Mouse (Mus musculus): ENCODE measurements around the gene Zfp800.

The Zfp800 gene

DNA sequence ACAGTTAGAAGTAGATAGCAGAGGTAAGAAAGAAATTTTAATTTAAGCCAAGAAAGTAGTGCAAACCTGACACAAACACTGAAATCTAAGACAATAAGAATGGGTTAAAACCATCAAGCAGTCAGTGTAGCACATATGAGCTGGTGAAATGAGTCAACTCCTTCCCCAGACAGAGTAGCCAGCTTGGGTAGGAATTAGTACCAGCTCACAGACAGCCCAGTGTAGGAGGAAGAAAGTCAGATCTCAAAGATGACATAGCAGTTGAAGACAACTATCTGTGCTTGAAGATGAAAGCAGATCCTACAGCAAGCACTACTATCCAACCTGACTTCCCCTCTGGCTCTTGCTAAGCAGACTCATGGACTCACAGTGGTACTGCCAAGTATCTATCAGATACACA, 145.0 kb downstream of the Zfp800 start:
- in situ Hi-C loops (cut with MboI; ENCODE audit: low pct_unique_long_range_greater_than_20kb in 1 of 2, low sequenced_read_pairs in 2 of 2, unreplicated experiment in 1 of 2), result no loop called here

DNA sequence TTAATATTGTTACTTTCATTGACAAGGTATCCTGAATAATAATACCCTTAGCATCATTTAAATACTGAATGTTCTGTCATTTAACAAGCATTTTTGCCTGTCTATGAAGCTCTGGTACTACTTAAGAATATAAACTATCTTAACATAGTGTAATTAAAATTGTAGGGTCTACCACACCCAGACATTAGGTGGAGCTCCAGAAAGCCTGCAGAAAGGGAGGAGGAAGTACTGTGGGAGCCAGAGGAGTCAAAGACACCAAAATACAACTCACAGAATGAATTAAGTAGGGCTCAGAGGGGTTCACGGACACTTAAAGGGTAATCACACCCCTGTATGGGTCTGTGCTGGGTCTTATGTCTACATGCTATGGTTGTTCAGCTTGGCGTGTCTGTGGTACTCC, 149.6 kb downstream of the Zfp800 start:
- in situ Hi-C loops (cut with MboI; ENCODE audit: low pct_unique_long_range_greater_than_20kb in 1 of 2, low sequenced_read_pairs in 2 of 2, unreplicated experiment in 1 of 2), result no loop called here

DNA sequence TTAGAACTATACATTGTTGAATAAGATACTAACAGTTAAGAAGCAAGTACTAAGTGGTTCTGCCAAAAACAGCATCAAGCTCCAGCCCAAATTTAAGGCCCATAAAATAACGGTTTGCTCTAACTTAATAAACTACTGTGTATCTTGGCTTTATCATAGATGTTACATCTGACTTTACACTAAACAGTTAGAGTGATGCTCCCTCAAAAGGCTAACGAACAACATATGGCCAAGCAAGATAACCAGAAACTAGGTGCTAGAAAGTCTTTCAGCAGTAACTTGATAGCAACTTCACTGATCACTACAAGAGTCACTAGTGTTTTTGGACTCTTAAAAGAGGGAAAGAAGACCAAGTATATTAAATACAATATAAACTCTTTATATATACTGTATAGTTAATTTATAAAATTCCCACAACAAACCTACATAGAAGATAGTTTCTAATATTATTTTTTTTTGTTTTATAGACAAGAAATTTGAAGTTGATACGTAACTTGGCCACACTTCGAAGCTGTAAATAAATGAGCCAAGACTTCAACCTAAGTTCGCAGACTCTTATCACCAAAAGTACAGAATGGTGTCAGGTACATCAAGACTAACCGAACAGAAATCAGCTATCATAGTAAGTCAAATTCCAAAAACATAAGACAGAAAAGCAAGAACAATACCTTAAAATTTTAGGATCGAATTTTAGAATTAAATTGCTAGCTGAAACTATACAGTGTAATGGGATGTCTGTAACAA, 165.0 kb downstream of the Zfp800 start:
- in situ Hi-C loops (cut with MboI; ENCODE audit: low pct_unique_long_range_greater_than_20kb in 1 of 2, low sequenced_read_pairs in 2 of 2, unreplicated experiment in 1 of 2), result no loop called here

DNA sequence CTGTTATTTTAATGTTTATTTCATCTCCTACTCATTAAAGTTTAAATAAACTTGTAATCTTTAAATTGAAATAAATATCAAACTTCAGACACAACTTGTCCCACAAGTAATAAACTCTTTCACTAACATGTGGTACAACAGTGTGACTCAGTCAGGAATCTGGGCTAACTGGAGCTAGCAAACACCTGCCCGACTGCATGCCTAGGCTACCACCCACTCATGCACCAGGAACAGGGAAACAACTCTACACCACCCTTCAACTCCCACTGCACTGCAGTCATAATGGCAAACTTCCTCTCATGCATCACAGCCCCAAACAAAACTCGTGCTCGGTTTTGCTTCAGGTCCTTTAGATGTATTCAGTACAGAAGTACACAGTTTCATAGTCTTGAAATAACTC, 169.7 kb downstream of the Zfp800 start:
- in situ Hi-C loops (cut with MboI; ENCODE audit: low pct_unique_long_range_greater_than_20kb in 1 of 2, low sequenced_read_pairs in 2 of 2, unreplicated experiment in 1 of 2), result no loop called here

DNA sequence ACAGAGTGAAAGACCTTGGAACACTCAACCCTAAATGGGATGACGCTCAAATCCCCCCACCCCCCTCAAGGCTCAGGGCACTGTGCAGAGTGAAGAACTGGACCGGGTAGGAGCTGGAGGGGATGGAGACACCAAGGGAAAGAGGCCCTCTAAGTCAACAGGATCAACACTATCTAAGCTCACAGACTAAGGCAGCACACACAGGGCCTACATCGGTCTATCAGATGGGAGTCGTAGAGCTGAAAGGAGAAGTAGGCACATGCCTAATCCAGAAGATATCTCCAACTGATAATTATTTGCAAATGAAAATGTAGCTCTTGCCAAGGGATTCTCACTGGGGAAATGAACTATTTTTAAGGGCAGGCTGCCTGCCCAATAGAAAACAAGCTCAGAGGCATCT, 176.8 kb downstream of the Zfp800 start:
- in situ Hi-C loops (cut with MboI; ENCODE audit: low pct_unique_long_range_greater_than_20kb in 1 of 2, low sequenced_read_pairs in 2 of 2, unreplicated experiment in 1 of 2), result no loop called here

DNA sequence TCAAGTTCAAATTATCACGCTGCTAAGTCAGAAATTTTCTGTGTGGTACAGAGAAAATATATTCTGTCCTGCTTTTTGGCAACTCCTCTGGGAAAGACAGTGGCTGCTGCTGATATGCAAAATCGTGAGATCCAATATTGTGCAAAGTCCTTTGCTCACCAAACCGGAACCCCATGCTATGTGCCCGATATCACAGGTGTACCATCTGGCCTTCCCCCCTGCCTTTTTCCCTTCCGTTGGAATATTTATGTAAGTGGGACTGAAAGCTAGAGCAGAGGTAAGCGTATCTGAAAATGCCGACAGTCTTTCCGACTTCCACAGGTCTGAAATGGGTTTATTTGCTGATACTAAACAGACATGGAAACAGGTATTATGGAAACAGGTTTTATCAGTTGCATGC, 179.4 kb downstream of the Zfp800 start:
- in situ Hi-C loops (cut with MboI; ENCODE audit: low pct_unique_long_range_greater_than_20kb in 1 of 2, low sequenced_read_pairs in 2 of 2, unreplicated experiment in 1 of 2), result no loop called here

DNA sequence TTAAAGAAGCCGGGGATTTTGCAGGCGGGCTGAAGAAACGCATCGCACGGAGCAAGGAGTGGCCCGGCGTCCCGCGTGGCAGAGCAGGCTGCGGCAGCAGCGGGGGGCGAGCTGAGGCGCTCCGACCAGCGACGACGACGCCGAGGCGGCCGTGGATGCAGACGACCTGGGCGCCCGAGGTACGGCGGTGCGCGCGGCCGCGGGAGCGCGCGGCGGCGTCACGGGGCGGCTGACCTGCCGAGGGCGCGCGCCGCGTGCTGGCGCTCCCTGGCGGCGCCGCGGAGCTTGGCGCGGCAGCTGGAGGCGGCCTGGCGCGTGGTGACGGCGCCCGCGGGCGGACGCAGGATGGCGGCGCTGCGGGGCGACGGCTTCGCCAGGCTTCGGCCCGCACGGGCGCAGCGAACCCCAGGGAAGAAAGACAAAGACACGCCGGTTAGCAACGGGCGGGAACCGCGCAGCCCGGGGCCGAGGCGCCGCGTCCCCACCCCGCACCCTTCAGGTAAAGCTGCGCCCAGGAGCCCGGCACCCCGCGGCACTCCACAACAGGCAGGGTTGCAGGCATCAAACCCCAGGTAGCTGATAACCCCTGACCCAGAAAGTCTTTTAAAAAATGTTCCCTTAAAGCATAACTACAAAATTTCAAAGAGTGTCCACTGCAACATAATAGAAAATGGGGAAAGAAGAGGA, 182.4 kb downstream of the Zfp800 start:
- in situ Hi-C loops (cut with MboI; ENCODE audit: low pct_unique_long_range_greater_than_20kb in 1 of 2, low sequenced_read_pairs in 2 of 2, unreplicated experiment in 1 of 2), result no loop called here

DNA sequence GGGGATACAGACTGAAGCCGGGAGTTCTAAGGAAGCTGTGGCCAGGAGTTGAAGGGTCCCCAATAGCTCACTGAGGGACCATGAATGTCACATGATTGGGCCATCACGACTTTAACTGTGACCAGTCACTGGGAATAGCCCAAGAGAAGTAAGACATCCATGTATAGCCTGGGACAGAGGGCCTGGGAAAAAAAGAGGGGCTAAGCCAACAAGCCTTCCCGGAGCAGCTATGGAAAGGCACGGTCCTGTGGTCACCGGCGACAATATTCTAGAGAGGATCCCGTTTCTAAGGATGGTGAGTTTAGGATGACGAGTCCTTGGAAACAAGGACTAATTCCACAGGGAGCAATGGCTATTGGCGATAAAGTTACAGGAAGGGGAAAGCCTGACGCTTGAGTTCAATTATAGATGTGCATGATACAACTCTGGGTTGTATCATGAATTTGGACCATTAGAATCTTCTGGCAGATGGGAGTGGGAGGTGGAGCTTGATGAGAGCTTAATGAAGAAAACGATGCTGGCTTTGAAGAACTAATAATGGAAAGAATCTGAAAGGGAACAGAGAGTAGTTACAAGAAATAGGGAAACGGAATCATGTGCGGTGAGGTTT, 183.0 kb downstream of the Zfp800 start:
- in situ Hi-C loops (cut with MboI; ENCODE audit: low pct_unique_long_range_greater_than_20kb in 1 of 2, low sequenced_read_pairs in 2 of 2, unreplicated experiment in 1 of 2), result no loop called here

DNA sequence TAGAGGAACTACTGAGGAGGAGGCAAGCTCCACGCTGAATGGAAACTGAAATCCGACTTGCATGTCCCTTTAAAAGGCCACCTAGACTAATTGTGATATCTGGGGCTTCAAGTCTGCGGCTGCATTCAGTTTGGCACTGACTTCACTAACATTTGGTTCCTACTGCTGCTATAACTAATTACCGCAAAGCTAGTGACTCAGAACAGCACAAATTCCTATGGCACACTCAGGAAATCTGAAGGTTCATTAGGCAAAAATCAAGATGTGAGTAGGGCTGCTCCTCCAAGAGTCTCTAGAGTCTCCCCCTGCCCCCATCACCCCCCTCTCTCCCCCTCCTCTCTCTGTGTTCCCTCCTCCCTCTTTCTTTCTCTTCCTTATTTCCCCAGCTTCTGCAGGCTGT, 194.4 kb downstream of the Zfp800 start:
- in situ Hi-C loops (cut with MboI; ENCODE audit: low pct_unique_long_range_greater_than_20kb in 1 of 2, low sequenced_read_pairs in 2 of 2, unreplicated experiment in 1 of 2), result no loop called here

DNA sequence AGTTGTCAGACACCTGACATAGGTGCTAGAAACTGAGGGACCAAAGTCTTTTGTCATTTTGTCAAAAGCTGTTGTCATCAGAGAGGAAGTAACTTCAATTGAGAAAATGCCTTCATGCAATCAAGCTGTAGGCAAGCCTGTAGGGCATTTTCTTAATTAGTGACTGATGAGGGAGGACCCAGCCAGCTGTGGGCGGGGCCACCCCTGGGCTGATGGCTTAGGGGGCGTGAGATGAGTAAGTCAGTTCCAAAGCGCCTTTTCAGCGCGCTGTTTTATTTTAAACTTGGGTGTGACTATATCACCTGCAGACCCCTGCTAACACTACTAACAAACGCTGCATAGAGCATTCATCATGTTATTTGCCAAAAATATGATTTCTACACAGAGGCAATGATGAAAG, 195.0 kb downstream of the Zfp800 start:
- in situ Hi-C loops (cut with MboI; ENCODE audit: low pct_unique_long_range_greater_than_20kb in 1 of 2, low sequenced_read_pairs in 2 of 2, unreplicated experiment in 1 of 2), result no loop called here

DNA sequence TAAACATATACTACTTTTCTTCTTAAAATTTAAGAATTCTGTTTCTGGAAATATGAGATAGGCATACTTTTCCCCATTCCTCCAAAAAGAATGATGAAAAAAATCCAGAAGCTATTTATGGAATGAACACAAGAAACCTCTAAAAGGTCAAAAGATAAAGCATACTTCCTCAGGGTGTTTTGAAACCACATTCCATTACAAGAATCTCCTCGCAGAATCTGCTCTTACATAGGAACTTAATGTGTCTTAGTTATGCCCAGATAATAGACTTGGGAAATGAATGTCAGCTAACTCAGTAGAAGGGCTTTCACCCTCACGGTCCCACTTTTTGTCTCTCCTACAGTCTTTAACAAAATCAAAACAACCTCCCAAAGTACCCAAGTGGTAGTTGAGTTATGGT, 203.9 kb downstream of the Zfp800 start:
- in situ Hi-C loops (cut with MboI; ENCODE audit: low pct_unique_long_range_greater_than_20kb in 1 of 2, low sequenced_read_pairs in 2 of 2, unreplicated experiment in 1 of 2), result no loop called here

DNA sequence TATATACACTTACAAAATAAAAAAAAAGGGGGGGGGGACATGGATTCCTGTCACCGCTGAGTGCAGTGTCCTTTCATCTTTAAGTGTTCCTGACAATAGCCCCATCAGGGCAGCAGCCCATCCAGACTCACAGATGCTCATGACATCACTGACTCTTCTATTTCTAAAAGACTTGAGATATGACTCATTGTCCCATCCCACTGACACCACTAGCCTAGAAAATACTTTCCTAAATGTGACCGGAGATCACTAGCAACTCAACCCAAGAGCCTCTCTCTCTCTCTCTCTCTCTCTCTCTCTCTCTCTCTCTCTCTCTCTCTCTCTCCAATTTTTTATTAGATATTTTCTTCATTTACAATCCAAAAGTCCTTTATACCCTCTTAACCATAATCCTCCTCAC, 205.9 kb downstream of the Zfp800 start:
- in situ Hi-C loops (cut with MboI; ENCODE audit: low pct_unique_long_range_greater_than_20kb in 1 of 2, low sequenced_read_pairs in 2 of 2, unreplicated experiment in 1 of 2), result no loop called here
